Mouse (Mus musculus) heart, embryonic 16.5 days (tissue): Measurements from ENCODE around the gene Nr1i3. TPM values are rescaled to one million over a fixed set of nuclear protein-coding genes. Genes with fewer than 3 reads are reported as not detected.

ENCODE experiments used
- ATAC-seq: fragments of 200-750 bp; cut with Nextera tagmentation; replicated peaks from 2 replicates; pipeline ENCODE4 v1.8.0; 2017; ENCODE audit warnings: moderate number of reproducible peaks; ENCODE audit not compliant: insufficient read depth, low FRiP score; ENCODE audit errors: extremely low read depth
- H3K27ac ChIP-seq: fragments of 300-500 bp; sonication (generic); 2 replicates; pipeline ENCODE4 v1.5.1; 2014; ENCODE audit warnings: mild to moderate bottlenecking, low read length, control low read depth, moderate library complexity
- H3K27me3 ChIP-seq: fragments of 300-500 bp; sonication (generic); 2 replicates; pipeline ENCODE4 v1.6.1; 2014; ENCODE audit warnings: low read length, mixed read lengths; ENCODE audit not compliant: control insufficient read depth, insufficient read depth
- H3K36me3 ChIP-seq: fragments of 300-500 bp; sonication (generic); 2 replicates; pipeline ENCODE4 v1.6.1; 2014; ENCODE audit not compliant: control insufficient read depth, insufficient read depth
- H3K4me1 ChIP-seq: fragments of 300-500 bp; sonication (generic); 2 replicates; pipeline ENCODE4 v1.6.1; 2014; ENCODE audit warnings: low read length, mixed read lengths; ENCODE audit not compliant: control insufficient read depth, insufficient read depth
- H3K4me2 ChIP-seq: fragments of 300-500 bp; sonication (generic); 2 replicates; pipeline ENCODE4 v1.6.1; 2014; ENCODE audit warnings: low read depth, mild to moderate bottlenecking, control low read depth, low read length
- H3K4me3 ChIP-seq: fragments of 300-500 bp; sonication (generic); 2 replicates; pipeline ENCODE4 v1.5.1; 2014; ENCODE audit warnings: mild to moderate bottlenecking, control low read depth, low read length
- H3K9ac ChIP-seq: fragments of 300-500 bp; sonication (generic); 2 replicates; pipeline ENCODE4 v1.6.1; 2014; ENCODE audit warnings: low read length, control low read depth
- H3K9me3 ChIP-seq: fragments of 300-500 bp; sonication (generic); replicated peaks from 2 replicates; pipeline ENCODE4 v1.6.1; 2016; ENCODE audit warnings: low read length; ENCODE audit not compliant: control insufficient read depth
- WGBS: fragments of 180-500 bp; shearing (Covaris S2); extraction: QIAGEN DNeasy Blood & Tissue Kit; methylation state at CpG from one replicate; pipeline ENCODE4 v1.1.7; 2014; 5-methylcytosine and 5-hydroxymethylcytosine counted together
- polyA plus RNA-seq: library from polyadenylated mRNA; unstranded; fragments of >200 nt; fragmentation: Nextera tagmentation; extraction: Ambion mirVana; gene quantifications from 2 replicates; pipeline ENCODE4 v1.2.1, GENCODE M21; 2015

Gene Nr1i3
- polyA plus RNA-seq, 1 experiment from 2014 or later: 0.43 TPM

GRCm38 (mm10) chr1:171252415-171252814 is 38.6 kb downstream of the Nr1i3 start:
- 53% methylated on average over 17 of the region's 17 CpGs for WGBS
- ATAC-seq: no peak
- H3K27me3 ChIP-seq: no peaks in the 10 kb centered on the region
- peak overlapping the region; percentile 58 for H3K4me2 ChIP-seq
- H3K36me3 ChIP-seq: no peaks in the 10 kb centered on the region
- H3K4me1 ChIP-seq: peaks cover 33% of the 10 kb centered on the region
- peak overlapping the region; percentile 39 for H3K4me3 ChIP-seq
- peak overlapping the region; percentile 91 for H3K27ac ChIP-seq
- no peaks in the 10 kb centered on the region for H3K9me3 ChIP-seq
- H3K9ac ChIP-seq: peak overlapping the region; percentile 48

- Histone ChIP-seq H3K27ac (no peak overlapping the region), H3K36me3 (no peaks in the 10 kb centered on the region), H3K4me3 (no peak overlapping the region), H3K4me2 (no peak overlapping the region), H3K9me3 (no peaks in the 10 kb centered on the region), H3K4me1 (peaks cover 22% of the 10 kb centered on the region), H3K27me3 (no peaks in the 10 kb centered on the region), H3K9ac (no peak overlapping the region)
- ATAC-seq: no peak
- WGBS: 84% methylated on average over 24 of the region's 24 CpGs
Observed at GRCm38 (mm10) chr1:171256095-171256818, 42.5 kb downstream of the Nr1i3 start.

- Histone ChIP-seq H3K4me1 (peaks cover 19% of the 10 kb centered on the region), H3K4me3 (no peak overlapping the region), H3K27ac (no peak overlapping the region), H3K9ac (no peak overlapping the region), H3K9me3 (no peaks in the 10 kb centered on the region), H3K4me2 (no peak overlapping the region), H3K27me3 (no peaks in the 10 kb centered on the region), H3K36me3 (no peaks in the 10 kb centered on the region)
- WGBS: 58% methylated on average over 15 of the region's 15 CpGs
- no peak for ATAC-seq
Observed at GRCm38 (mm10) chr1:171256937-171257548, 43.3 kb downstream of the Nr1i3 start.

GRCm38 (mm10) chr1:171257781-171258180 is 44.0 kb downstream of the Nr1i3 start:
- no peak for ATAC-seq
- no peak overlapping the region for H3K4me3 ChIP-seq
- no peaks in the 10 kb centered on the region for H3K9me3 ChIP-seq
- 80% methylated on average over 9 of the region's 9 CpGs for WGBS
- H3K4me1 ChIP-seq: peaks cover 18% of the 10 kb centered on the region
- H3K9ac ChIP-seq: no peak overlapping the region
- no peaks in the 10 kb centered on the region for H3K36me3 ChIP-seq
- no peak overlapping the region for H3K27ac ChIP-seq
- H3K27me3 ChIP-seq: no peaks in the 10 kb centered on the region
- H3K4me2 ChIP-seq: no peak overlapping the region

- no peaks in the 10 kb centered on the region for H3K27me3 ChIP-seq
- H3K9me3 ChIP-seq: no peaks in the 10 kb centered on the region
- 54% methylated on average over 17 of the region's 17 CpGs for WGBS
- ATAC-seq: no peak
- no peak overlapping the region for H3K4me3 ChIP-seq
- H3K9ac ChIP-seq: peak overlapping the region; percentile 21; the same call in 1 of the 2 replicates
- no peak overlapping the region for H3K27ac ChIP-seq
- H3K36me3 ChIP-seq: no peaks in the 10 kb centered on the region
- H3K4me2 ChIP-seq: peak overlapping the region; percentile 10; the same call in 1 of the 2 replicates
- H3K4me1 ChIP-seq: peaks cover 24% of the 10 kb centered on the region
Observed at GRCm38 (mm10) chr1:171258921-171259320, 45.2 kb downstream of the Nr1i3 start.

- no peak overlapping the region for H3K9ac ChIP-seq
- no peaks in the 10 kb centered on the region for H3K36me3 ChIP-seq
- no peaks in the 10 kb centered on the region for H3K27me3 ChIP-seq
- no peaks in the 10 kb centered on the region for H3K9me3 ChIP-seq
- no peak for ATAC-seq
- peaks cover 25% of the 10 kb centered on the region for H3K4me1 ChIP-seq
- WGBS: 67% methylated on average over 3 of the region's 3 CpGs
- H3K4me3 ChIP-seq: no peak overlapping the region
- no peak overlapping the region for H3K4me2 ChIP-seq
- no peak overlapping the region for H3K27ac ChIP-seq
Observed at GRCm38 (mm10) chr1:171260316-171260715, 46.5 kb downstream of the Nr1i3 start.

GRCm38 (mm10) chr1:171262594-171263130 is 48.9 kb downstream of the Nr1i3 start:
- H3K36me3 ChIP-seq: no peaks in the 10 kb centered on the region
- H3K4me3 ChIP-seq: peak overlapping the region; percentile 33
- ATAC-seq: peak; percentile 78
- no peaks in the 10 kb centered on the region for H3K27me3 ChIP-seq
- no peaks in the 10 kb centered on the region for H3K9me3 ChIP-seq
- peak overlapping the region; percentile 68 for H3K4me2 ChIP-seq
- H3K27ac ChIP-seq: peak overlapping the region; percentile 92
- peaks cover 25% of the 10 kb centered on the region for H3K4me1 ChIP-seq
- WGBS: 1% methylated on average over 8 of the region's 8 CpGs
- H3K9ac ChIP-seq: peak overlapping the region; percentile 70

GRCm38 (mm10) chr1:171263185-171263611 is 49.4 kb downstream of the Nr1i3 start:
- Histone ChIP-seq H3K4me2 (peak overlapping the region; percentile 68), H3K4me3 (peak overlapping the region; percentile 33; the same call in 1 of the 2 replicates), H3K9ac (no peak overlapping the region; the same call in 1 of the 2 replicates), H3K9me3 (no peaks in the 10 kb centered on the region), H3K27ac (peak overlapping the region; percentile 92), H3K27me3 (no peaks in the 10 kb centered on the region), H3K36me3 (no peaks in the 10 kb centered on the region), H3K4me1 (peaks cover 25% of the 10 kb centered on the region)
- ATAC-seq: peak; percentile 88
- 0% methylated on average over 2 of the region's 2 CpGs for WGBS
